Mouse (Mus musculus): ENCODE results near the gene Hmgb1.
A peak's percentile ranks its signal among the peaks of the same experiment; 100 is the strongest.
"Not testable (repeated sequence)": the region's sequence is repeated elsewhere in the genome, so short reads cannot be mapped to it uniquely, and the experiment has no call there.

Hmgb1 gene

GRCm38 (mm10) chr5:149147386-149148000 is 36.8 kb downstream of the Hmgb1 start:
- no peak for DNase-seq (ENCODE audit: low spot score)

GRCm38 (mm10) chr5:149146691-149147090 is 37.6 kb downstream of the Hmgb1 start:
- no peak for DNase-seq (ENCODE audit: low spot score)

GRCm38 (mm10) chr5:149143766-149144375 is 40.4 kb downstream of the Hmgb1 start:
- DNase-seq (ENCODE audit: low spot score): peak; percentile 50

- DNase-seq (ENCODE audit: low spot score): not testable (repeated sequence)
These were observed 43.1 kb downstream of the Hmgb1 start for GRCm38 (mm10) chr5:149141155-149141554.

- DNase-seq (ENCODE audit: low spot score): no peak
These were observed 44.0 kb downstream of the Hmgb1 start for GRCm38 (mm10) chr5:149140336-149140735.

- DNase-seq (ENCODE audit: low spot score): not testable (repeated sequence)
These were observed 46.2 kb downstream of the Hmgb1 start for GRCm38 (mm10) chr5:149138087-149138486.

GRCm38 (mm10) chr5:149137447-149137846 is 46.8 kb downstream of the Hmgb1 start:
- DNase-seq (ENCODE audit: low spot score): peak; percentile 47

GRCm38 (mm10) chr5:149136933-149137365 is 47.3 kb downstream of the Hmgb1 start:
- DNase-seq (ENCODE audit: low spot score): peak; percentile 35

- peak; percentile 94 for DNase-seq (ENCODE audit: low spot score)
These were observed 48.6 kb downstream of the Hmgb1 start for GRCm38 (mm10) chr5:149135455-149136354.

- no peak for DNase-seq (ENCODE audit: low spot score)
These were observed 49.4 kb downstream of the Hmgb1 start for GRCm38 (mm10) chr5:149134751-149135454.

GRCm38 (mm10) chr5:149128473-149128872 is 55.8 kb downstream of the Hmgb1 start:
- DNase-seq (ENCODE audit: low spot score): no peak

- no peak for DNase-seq (ENCODE audit: low spot score)
These were observed 60.5 kb downstream of the Hmgb1 start for GRCm38 (mm10) chr5:149123795-149124194.

GRCm38 (mm10) chr5:149119341-149119881 is 64.9 kb downstream of the Hmgb1 start:
- no peak for DNase-seq (ENCODE audit: low spot score)

GRCm38 (mm10) chr5:149117815-149118547 is 66.3 kb downstream of the Hmgb1 start:
- DNase-seq (ENCODE audit: low spot score): no peak

- DNase-seq (ENCODE audit: low spot score): no peak
These were observed 69.7 kb downstream of the Hmgb1 start for GRCm38 (mm10) chr5:149114587-149114986.

GRCm38 (mm10) chr5:149114034-149114433 is 70.3 kb downstream of the Hmgb1 start:
- no peak for DNase-seq (ENCODE audit: low spot score)

- no peak for DNase-seq (ENCODE audit: low spot score)
These were observed 70.8 kb downstream of the Hmgb1 start for GRCm38 (mm10) chr5:149113439-149113838.

GRCm38 (mm10) chr5:149112559-149112958 is 71.7 kb downstream of the Hmgb1 start:
- no peak for DNase-seq (ENCODE audit: low spot score)

GRCm38 (mm10) chr5:149109220-149109619 is 75.1 kb downstream of the Hmgb1 start:
- DNase-seq (ENCODE audit: low spot score): no peak

GRCm38 (mm10) chr5:149108178-149108577 is 76.1 kb downstream of the Hmgb1 start:
- no peak for DNase-seq (ENCODE audit: low spot score)

GRCm38 (mm10) chr5:149107566-149107965 is 76.7 kb downstream of the Hmgb1 start:
- no peak for DNase-seq (ENCODE audit: low spot score)

Data from adipocyte (in vitro differentiated cells).